Mouse (Mus musculus) T-helper 17 cell (primary cell): ENCODE data around the gene Camk1d.

ENCODE experiments used
- in situ Hi-C, 2 experiments: fragments of 300-600 bp; cut with MboI, MseI; formaldehyde crosslinking; loops; 1 replicate in 1 of 2; 2 replicates in 1 of 2; pipeline ENCODE4 v1.15.1; 2025; ENCODE audit warnings: high pct_unique_total_duplicates in 2 of 2

The Camk1d gene

GRCm38 (mm10) chr2:5579391-5579790 lies 134.9 kb downstream of the Camk1d start:
- in situ Hi-C loops = no loop called here

DNA sequence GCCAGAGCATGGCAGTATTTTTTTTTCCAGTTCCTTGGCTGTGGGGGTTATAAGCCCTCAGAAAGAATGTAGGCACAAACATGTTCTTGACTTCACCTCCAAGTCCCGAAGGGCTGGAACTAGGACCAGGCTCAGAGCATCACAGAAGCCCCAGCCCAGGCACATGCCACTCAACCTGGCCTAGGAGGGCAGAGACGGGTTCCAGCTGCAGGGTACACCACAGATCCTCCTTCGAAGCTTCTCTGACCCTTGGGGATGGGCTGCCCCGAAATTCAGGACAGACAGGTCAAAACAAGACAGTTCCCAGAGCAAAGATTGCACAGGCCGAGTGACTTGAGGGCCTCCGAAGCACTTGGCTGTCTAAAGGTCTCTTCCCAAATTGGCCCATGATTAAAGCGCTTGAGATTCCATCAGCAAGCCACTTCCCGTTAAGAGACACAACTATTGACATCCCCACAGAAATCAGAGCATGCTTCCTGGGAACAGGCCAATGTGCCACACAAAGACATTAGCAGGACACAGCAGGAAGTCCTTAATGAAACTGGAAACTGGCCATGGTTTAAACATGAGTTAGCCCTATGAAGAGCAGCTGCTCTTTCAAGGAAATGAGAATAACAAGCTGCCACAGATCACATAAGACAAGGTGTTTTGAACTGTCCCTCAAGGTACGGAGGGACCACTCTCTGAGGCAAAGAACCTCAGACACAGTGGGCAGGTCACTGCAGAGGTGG lies 136.8 kb downstream of the Camk1d start:
- in situ Hi-C loops = no loop called here

DNA sequence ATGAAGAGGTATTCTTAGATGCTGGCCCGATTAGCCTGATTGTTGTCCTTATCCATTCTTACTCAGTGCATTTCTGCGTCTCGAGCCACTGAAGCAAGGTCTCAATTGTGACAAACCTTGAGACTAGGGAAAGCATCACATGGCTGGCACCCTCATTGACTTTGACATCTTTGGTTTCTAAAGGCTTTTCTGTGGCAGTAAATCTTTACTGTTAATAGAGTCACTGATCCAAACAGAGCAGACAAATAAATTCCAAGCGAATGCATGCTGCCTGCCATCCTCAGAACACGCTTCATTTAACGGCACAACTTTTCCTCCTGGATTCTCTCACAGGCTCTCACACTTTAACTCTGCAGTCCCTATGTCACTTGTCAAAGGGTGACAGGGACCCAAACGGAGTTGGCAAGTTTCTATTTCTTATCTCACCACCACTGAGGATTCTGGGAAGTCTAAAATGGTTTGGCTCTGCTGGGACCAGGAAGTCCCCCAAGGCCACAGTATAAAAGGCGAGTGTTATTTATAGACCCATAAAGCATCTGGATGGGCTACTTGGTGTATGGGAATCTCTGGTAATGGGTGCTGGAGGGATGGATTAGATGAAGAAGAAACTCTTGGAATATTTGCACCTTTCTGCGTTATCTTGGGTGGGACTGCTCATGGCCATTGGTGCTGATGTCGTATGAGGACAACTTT lies 141.9 kb downstream of the Camk1d start:
- in situ Hi-C loops = no loop called here

DNA sequence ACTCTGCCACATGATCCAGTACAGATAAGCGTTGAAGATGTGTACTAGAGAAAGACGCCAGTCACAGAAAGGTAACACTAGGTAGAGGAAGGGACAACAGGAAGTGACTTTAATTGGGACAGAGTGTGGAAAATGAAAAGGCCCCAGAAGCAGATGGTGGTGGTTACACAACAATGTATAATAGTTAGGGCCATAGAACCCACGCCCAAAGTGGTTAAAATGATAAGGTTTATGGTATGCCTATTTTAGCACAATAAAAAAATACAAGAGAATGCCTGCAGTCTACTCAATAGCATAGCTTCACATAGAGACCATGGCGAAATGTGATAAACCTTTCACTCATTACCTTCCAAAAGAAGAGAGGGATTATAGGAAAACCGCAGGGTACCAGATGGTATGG lies 147.7 kb downstream of the Camk1d start:
- in situ Hi-C loops = no loop called here

GRCm38 (mm10) chr2:5563685-5564084 lies 150.6 kb downstream of the Camk1d start:
- in situ Hi-C loops = no loop called here

DNA sequence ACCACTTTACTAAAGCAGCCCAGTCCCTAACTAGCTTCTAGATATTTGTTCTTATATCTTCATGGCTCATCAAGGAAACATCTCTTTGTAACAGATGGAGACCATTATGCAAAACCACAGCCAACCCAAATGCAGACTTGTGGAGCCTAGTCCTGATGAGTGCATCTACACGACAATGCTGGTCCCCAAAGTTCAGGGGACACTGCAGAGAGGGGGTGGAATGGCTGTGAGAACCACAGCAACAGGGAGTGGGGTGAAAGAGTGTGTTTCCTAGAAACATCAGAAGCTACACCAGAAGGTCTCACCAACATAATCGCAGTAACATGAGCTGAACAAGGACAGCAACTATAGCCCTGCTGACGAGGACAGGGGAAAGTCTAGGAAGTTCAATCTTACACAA lies 152.9 kb downstream of the Camk1d start:
- in situ Hi-C loops = no loop called here

GRCm38 (mm10) chr2:5553264-5553663 lies 161.1 kb downstream of the Camk1d start:
- in situ Hi-C loops = no loop called here

GRCm38 (mm10) chr2:5551758-5552255 lies 162.5 kb downstream of the Camk1d start:
- in situ Hi-C loops = no loop called here

- in situ Hi-C loops = loop anchor here in 1 of 2 experiments (25.0 kb wide), 1 partner anchor 913 kb away; no protein-coding TSS in a partner anchor
Measured at GRCm38 (mm10) chr2:5549334-5549733, 165.0 kb downstream of the Camk1d start.

DNA sequence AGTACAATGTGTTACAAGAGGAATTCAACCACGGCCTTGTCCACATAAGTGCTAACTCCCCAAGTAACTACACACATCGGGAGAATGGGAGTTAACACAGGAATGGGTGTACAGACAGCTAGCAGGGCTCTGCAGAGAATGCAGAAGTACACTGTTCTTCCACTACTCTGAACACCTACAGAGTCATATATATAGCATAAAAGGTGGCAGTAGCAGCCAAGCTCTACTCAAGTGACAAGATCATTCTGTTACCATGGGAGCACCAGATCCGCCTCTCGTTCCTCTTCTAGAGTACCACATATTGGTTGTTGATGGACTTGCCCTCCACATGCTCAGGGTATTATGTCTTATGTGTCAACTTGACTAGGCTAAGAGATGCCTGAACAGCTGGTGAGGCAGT lies 165.4 kb downstream of the Camk1d start:
- in situ Hi-C loops = loop anchor here in 1 of 2 experiments (25.0 kb wide), 1 partner anchor 913 kb away; no protein-coding TSS in a partner anchor

DNA sequence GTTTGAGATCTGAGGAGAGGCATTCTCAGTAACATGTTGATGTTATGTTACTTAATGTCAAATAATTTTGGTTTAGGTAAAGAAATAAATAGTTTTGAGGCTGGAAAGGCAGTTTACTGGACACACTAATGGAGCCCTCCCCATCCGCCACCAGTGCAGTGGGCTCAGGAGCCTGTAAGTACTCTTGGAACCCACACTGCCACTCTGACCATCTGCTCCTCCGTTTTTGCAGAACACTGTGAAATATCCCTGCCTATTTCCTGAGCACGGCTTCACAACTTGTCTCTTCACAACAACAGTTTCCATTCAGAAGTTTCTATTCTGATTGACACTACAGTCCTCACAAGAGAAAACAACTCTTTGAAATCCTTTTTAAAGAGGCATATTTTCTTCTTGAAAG lies 173.4 kb downstream of the Camk1d start:
- in situ Hi-C loops = loop anchor here in 1 of 2 experiments (25.0 kb wide), 1 partner anchor 921 kb away; no protein-coding TSS in a partner anchor

DNA sequence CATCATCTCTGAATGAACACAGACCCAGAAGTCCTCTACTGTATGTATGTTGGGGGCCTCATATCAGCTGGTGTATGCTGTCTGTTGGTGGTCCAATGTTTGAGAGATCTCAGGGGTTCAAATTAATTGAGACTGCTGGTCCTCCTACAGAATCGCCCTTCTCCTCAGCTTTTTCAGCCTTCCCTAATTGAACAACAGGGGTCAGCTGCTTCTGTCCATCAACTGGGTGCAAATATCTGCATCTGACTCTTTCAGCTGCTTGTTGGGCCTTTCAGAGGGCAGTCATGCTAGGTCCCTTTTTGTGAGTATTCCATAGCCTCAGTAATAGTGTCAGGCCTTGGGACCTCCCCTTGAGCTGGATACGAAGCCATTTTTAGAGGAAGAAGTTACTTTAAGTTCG lies 174.4 kb downstream of the Camk1d start:
- in situ Hi-C loops = loop anchor here in 1 of 2 experiments (25.0 kb wide), 1 partner anchor 922 kb away; no protein-coding TSS in a partner anchor

GRCm38 (mm10) chr2:5533868-5534267 lies 180.4 kb downstream of the Camk1d start:
- in situ Hi-C loops = loop anchor here (5.0 to 25.0 kb wide), 2 partner anchors 57 to 928 kb away; no protein-coding TSS in a partner anchor

GRCm38 (mm10) chr2:5529992-5530391 lies 184.3 kb downstream of the Camk1d start:
- in situ Hi-C loops = loop anchor here (5.0 to 25.0 kb wide), 3 partner anchors 53 to 932 kb away; no protein-coding TSS in a partner anchor

GRCm38 (mm10) chr2:5519221-5519669 lies 195.1 kb downstream of the Camk1d start:
- in situ Hi-C loops = no loop called here

DNA sequence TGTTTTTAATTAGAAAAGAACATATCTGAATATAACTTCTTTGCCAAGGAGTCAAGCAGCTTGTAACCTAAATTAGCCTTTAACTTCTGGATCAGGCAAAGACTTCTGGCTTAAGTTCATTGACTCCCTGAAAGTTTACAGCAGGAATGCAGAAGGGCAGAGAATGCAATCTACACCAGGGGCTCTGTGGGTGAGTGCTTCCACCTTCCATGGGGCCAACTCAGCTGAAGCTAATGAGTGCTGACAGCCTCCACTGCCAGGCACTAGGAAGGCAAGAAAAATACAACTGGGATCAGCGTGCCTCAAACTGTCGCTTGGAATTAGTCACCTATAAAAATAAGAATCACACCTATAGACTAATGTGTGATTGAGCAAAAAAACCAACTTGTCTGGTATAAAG lies 199.2 kb downstream of the Camk1d start:
- in situ Hi-C loops = no loop called here

- in situ Hi-C loops = no loop called here
Measured at GRCm38 (mm10) chr2:5514095-5514494, 200.2 kb downstream of the Camk1d start.

GRCm38 (mm10) chr2:5513621-5514020 lies 200.7 kb downstream of the Camk1d start:
- in situ Hi-C loops = no loop called here

- in situ Hi-C loops = no loop called here
Measured at GRCm38 (mm10) chr2:5510042-5510441, 204.3 kb downstream of the Camk1d start.

GRCm38 (mm10) chr2:5499620-5500019 lies 214.7 kb downstream of the Camk1d start:
- in situ Hi-C loops = no loop called here

GRCm38 (mm10) chr2:5489916-5490315 lies 224.4 kb downstream of the Camk1d start:
- in situ Hi-C loops = no loop called here

- in situ Hi-C loops = no loop called here
Measured at GRCm38 (mm10) chr2:5487344-5487743, 227.0 kb downstream of the Camk1d start.
